Mouse (Mus musculus): Measurements from ENCODE around the gene Zfp185. TPM values are rescaled to one million over a fixed set of nuclear protein-coding genes. Genes with fewer than 3 reads are reported as not detected.

The Zfp185 gene
- 1 to 10 TPM; 1.2 to 1.9 TPM for total RNA-seq (2021)

DNA sequence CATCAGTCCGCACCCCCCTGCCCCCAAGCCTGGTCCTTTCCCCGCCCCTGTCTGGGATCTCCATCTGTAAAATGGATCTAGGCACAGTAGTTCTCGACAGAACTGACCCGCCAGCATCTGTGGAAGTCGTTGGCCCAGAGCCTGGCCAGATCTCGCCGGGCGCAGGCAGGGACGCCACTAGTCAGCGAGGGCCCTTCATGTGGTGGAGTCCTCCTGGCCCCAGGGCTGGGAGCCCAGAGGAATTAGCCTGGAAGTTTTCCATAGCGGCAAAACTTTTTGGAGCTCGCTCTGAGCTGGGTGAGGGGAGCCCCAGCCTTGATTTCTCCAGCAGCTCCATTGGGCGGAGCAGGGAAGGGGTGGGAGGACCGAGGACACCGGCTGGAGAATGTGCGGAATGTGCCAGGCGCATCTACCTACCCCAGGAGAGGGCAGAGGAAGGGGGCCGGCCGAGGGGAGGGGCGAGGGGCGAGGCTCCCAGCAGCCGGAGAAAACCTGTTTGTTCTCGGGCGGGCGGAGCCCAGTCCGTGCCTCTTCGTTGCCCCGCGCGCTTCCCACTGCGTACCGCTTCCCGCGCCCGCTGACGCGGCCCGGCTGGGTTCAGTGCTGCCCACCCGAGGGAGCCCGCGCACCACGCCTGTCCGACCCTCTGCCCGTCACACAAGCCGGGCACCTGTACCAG, at the start of gene Zfp185:
Zfp185 (plus strand) TSS at position 499 of the 679 bp plus-strand sequence.
- DNase-seq (ENCODE audit: low spot score), result peak; percentile 30
- intact Hi-C loops (cut with DNase I), result no loop called here

DNA sequence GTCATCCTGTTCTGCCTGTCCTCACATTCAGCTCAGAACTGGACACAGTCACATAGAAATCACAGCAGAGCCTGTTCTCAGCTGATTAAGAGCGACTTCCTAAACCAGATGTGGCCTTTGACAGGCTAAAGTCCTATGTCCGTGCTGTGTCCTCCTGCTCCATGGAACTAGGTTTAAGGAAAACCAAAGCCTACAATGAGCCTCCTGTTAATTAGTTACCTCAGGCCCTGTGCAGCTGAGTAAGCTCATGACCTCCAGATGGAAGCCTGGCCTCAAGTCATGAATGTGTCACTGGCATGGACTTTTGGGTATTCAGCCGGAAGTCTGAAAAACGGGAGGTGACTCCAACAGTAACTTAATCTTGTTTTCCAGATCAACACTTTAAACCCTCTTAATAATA, 33.7 kb upstream of the Zfp185 start:
- intact Hi-C loops (cut with DNase I), result no loop called here
- DNase-seq (ENCODE audit: low spot score), result no peak

DNA sequence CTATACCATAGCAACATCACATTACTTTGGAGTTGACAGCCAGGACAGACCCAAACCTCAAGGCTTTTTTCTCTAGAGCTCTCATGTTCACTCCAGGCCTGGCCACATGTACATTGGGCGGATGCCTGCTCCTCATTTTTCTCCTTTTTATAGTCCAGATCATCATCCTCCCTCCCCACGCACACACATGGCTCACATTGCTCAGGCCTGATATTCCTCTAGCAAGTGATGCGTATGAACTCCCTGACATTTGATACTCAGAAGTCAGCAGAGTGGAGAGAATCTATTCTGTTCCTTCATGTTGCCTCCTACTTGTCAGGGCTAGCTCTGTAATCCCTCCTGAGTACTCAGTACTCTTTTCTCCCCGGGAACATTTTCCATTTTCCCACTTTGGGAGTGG, 30.7 kb upstream of the Zfp185 start:
- no peak for DNase-seq (ENCODE audit: low spot score)
- intact Hi-C loops (cut with DNase I), result no loop called here

DNA sequence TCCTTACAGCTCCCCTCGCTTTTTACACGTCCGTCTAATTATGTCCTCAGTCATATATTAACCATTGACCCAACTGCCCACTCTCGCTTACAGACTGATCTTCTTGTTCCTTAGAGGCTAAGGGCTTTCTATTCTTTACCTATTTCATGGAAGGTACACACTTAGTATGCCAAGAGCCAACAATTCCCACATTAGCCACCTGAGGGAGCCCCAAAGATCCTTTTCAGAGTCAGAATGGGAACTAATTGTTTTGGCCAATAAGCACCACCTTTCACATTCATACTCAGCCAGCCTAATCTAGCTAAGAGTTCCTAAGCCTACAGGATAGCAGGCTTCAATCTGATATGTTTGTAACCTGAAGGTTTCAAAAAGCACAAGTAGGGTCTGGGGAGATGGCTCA, 26.7 kb upstream of the Zfp185 start:
- intact Hi-C loops (cut with DNase I), result no loop called here
- DNase-seq (ENCODE audit: low spot score), result no peak

- DNase-seq (ENCODE audit: low spot score), result no peak
- intact Hi-C loops (cut with DNase I), result no loop called here
Observed at GRCm38 (mm10) chrX:72961511-72961910, 25.6 kb upstream of the Zfp185 start.

- DNase-seq (ENCODE audit: low spot score), result no peak
- intact Hi-C loops (cut with DNase I), result no loop called here
Observed at GRCm38 (mm10) chrX:72962743-72963142, 24.4 kb upstream of the Zfp185 start.

DNA sequence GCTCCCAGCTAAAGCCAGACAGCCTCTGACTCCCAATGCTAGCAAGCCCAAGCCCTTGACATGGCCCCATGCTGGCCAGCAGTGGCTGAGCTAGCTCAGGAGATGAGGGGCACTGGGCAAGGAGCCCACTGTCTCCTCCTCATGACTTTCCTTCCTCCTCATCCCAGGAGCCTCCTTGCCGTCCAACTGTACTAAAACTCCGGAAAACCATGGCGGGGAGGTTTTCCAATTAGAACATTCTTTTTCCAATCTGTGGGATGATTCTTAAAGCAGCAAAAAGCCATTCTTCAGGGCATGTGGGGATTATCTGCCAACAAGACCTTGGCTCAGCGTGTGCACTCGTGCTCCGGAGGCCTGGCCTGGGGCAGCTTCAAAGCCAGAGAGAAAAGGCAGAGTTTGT, 4.3 kb upstream of the Zfp185 start:
- DNase-seq (ENCODE audit: low spot score), result no peak
- intact Hi-C loops (cut with DNase I), result no loop called here

GRCm38 (mm10) chrX:72985607-72986006, 1.5 kb upstream of the Zfp185 start:
- DNase-seq (ENCODE audit: low spot score), result no peak
- intact Hi-C loops (cut with DNase I), result no loop called here

DNA sequence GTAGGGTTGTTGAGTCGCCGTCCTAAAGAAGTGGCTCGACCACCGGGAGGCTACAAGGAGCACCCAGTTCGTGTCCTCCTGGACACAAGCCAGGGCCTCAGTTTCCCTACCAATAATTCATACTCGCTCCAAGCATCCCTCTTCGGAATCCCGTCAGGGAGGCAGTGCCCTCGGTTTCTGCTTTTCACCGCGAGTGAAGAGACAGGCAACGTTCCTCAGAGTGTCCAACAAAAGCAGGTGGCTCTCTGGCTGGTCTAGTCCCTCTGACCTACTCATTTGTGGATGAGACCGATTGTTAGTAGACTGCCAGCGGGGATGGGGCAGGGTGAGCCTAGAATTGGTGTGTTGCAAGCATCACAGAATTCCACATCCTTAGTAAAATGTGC, 374 bp downstream of the Zfp185 start:
- intact Hi-C loops (cut with DNase I), result no loop called here

DNA sequence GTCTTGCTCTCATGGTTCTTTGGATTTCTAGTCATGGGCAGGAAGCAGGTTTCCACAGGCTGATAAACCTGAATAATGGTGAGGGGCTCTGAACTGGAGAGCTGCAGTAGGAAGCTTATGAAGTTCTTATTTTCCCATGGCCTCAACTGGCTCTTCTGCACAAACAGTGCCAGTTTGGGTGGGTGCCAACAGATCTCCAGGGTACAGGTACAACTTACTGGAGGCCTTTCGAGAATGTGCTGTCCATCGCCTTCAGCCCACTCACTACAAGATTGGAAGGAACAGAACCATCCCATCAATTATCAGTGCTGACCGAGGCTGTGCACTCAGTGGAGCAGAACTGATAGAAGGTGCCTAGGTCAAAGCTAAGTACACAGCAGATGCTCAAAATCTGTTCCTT, 1.3 kb downstream of the Zfp185 start:
- DNase-seq (ENCODE audit: low spot score), result no peak
- intact Hi-C loops (cut with DNase I), result no loop called here

More for the DNA sequence above, 374 bp downstream of the Zfp185 start:
- DNase-seq (ENCODE audit: low spot score), result no peak

DNA sequence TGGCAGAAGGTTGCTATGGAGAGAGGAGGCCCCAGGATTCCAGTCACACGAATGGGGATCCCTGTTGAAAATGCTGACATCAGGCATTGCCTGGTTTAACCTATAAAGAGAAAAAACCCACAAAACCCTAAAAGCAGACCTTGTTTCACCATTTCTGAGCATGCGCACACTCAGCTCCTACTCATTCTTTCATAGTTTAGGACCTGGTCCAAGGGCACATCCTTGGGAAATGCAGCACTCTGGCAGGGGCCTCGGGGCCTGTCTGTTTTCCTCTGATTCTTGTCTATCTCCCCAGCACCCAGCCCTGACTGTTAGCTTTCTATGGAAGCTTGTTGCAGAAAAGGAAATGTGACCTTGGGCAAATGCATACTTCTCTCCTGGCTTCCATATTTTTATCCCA, 3.4 kb downstream of the Zfp185 start:
- intact Hi-C loops (cut with DNase I), result no loop called here
- DNase-seq (ENCODE audit: low spot score), result no peak

DNA sequence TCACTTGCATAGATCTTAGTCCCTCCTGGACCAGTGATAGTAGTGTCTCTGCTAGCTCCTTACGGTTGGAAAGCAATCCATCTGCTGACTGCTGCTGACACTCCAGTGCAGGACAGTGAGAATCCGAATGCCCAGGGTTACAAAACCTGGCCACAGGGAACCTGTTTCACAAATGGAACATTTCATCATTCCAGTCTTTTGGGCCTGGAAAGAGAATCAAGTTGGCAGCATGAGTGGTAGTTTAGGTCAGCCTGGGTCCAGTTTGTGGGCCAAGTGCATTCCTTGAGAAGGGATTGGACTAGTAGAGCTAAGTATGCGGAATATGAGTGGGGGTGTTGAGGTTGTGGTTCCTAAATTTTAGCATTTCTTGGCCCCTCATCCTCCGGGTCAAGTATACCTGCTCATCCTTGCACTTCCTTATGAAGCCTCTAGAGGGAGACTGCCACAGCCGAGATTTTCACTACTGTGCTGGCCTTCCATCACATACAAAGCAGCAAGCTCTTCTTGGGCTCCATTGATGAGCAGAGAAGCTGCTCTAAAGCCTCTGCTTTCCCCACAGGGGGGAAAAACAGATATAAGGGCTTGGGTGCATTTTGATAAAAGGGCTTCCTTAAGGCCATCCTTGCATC, 5.3 kb downstream of the Zfp185 start:
- DNase-seq (ENCODE audit: low spot score), result no peak
- intact Hi-C loops (cut with DNase I), result no loop called here

- intact Hi-C loops (cut with DNase I), result no loop called here
- DNase-seq (ENCODE audit: low spot score), result no peak
Observed at GRCm38 (mm10) chrX:72995542-72995941, 8.4 kb downstream of the Zfp185 start.

GRCm38 (mm10) chrX:73003110-73003509, 16.0 kb downstream of the Zfp185 start:
- no peak for DNase-seq (ENCODE audit: low spot score)
- intact Hi-C loops (cut with DNase I), result no loop called here

- no peak for DNase-seq (ENCODE audit: low spot score)
- intact Hi-C loops (cut with DNase I), result loop anchor here (5.0 kb wide), 1 partner anchor 492 kb away; no protein-coding TSS in a partner anchor
Observed at GRCm38 (mm10) chrX:73005678-73006077, 18.5 kb downstream of the Zfp185 start.

DNA sequence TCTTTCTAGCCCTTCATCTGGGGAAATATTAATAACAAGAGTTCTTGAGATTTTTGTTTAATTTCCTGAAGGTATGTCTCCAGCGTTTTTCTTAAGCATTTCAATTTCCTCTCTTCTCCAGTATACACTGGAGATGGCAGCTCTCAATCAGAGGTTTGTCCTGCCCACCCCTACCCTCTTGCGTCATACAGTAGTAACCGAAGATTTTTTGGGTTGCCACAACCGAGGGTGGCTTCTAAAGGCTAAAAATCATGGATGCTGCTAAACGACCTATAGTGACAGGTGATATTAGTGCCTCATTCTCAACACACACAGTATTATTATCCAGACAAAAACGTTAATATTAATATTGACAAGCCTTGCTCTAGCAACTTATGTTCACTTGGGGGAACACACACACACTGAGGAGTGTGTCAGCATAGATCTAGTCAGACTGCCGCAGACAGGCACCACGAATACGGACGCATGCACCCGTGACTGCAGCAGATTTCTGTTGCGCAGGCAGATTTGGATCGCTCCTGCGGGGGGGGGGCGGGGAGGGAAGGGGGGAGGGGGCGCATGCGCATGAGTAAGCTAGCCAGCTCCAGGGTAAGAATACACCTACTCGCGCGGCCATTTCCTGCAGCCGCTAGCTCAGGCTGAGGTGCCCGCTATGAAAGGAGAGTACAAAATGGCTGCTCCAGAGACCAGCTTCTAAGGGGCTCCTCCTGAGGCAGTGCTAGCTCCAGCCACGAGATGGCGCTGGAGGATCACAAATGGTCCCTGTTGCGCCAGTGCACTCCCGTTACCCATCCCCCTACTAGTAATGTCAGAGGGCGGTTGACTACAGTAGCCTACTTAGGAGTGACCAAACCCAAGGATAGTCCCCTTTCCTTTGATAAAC, 20.7 kb downstream of the Zfp185 start:
- intact Hi-C loops (cut with DNase I), result loop anchor here (2.0 to 5.0 kb wide), 2 partner anchors 489 to 645 kb away; no protein-coding TSS in a partner anchor
- DNase-seq (ENCODE audit: low spot score), result peak; percentile 85

GRCm38 (mm10) chrX:73012846-73013245, 25.7 kb downstream of the Zfp185 start:
- DNase-seq (ENCODE audit: low spot score), result no peak
- intact Hi-C loops (cut with DNase I), result no loop called here

GRCm38 (mm10) chrX:73037003-73037402, 49.9 kb downstream of the Zfp185 start, which contains the start of gene Pnma5:
Gene Pnma5 (minus strand): TSS chrX:73037103.
- intact Hi-C loops (cut with DNase I), result no loop called here
- DNase-seq (ENCODE audit: low spot score), result no peak

DNA sequence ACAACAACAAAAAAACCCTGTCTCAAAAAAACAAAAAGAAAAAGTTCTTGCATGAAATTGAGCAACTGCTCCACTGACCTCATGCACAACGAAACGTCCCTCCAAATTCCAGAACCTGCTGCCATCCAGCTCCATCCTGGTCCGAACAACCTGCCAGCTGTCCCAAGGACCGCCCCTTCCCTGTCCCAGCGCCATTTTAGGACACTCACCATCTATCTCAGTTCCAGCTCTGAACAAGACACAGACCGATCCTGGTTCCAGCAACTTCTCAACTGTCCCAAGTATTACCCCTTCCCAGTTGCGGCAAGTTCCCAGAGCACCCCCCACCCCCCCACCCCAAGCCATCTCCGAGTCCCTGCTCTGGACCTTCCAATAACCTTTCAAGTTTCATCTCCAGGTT, 51.7 kb downstream of the Zfp185 start:
- intact Hi-C loops (cut with DNase I), result no loop called here
- DNase-seq (ENCODE audit: low spot score), result no peak

GRCm38 (mm10) chrX:73039666-73040065, 52.5 kb downstream of the Zfp185 start:
- intact Hi-C loops (cut with DNase I), result no loop called here
- DNase-seq (ENCODE audit: low spot score), result no peak
